Mouse (Mus musculus): Measurements from ENCODE around the gene Ndufc1.

- TF ChIP-seq CTCF (conservative IDR thresholded peaks at IDR 0.05; ENCODE audit: low read length) (no peak), POU5F1 (IDR thresholded peaks at IDR 0.05; ENCODE audit: borderline replicate concordance, low read length) (no peak)
Measured at GRCm38 (mm10) chr3:51388904-51389303, 19.9 kb downstream of the Ndufc1 start.

Measured in E14TG2a.4 (cell line).